26 mouse cellular contexts compared by ENCODE assay signal in genomic region chr6:42376504-42377019, GRCm38 (mm10). TPM values are rescaled to one million over a fixed set of nuclear protein-coding genes. Genes with fewer than 3 reads are reported as not detected.
DNase-seq lines count a peak whose midpoint lies in the region; ATAC-seq and TF ChIP-seq lines count a peak whose summit lies in the region.
"Had no signal": no experiment of that assay in that cellular context is flagged by ENCODE, and none has a peak within 500 bp of the region (broad histone marks: within the 10 kb centered on the region; RNA-seq: fewer than 3 reads in every experiment).

No protein-coding gene starts in this region.

- H3K79me2 ChIP-seq in heart, adult 2 months (replicated peaks; ENCODE audit: control insufficient read depth, insufficient read depth, low read length), result no peaks in the 10 kb centered on the region

- no peak for ATAC-seq in kidney, embryonic 16.5 days (ENCODE audit: low FRiP score, low TSS enrichment)
- peak; percentile 35 for ATAC-seq in CD4-positive, CD25-positive, alpha-beta regulatory T cell, adult 4 months
- peak; percentile 24 for ATAC-seq in common myeloid progenitor, adult 5-6 weeks (replicated peaks; ENCODE audit: low read depth, poor library complexity, severe bottlenecking)
- ATAC-seq in forebrain, postnatal 0 days, result no peak
- ATAC-seq: forebrain, embryonic 15.5 days; intestine, postnatal 0 days; liver, embryonic 12.5 days had no signal

- no peak for DNase-seq in heart, adult 2 months
- no peak for DNase-seq in heart, adult 18-20 months
- no peak for DNase-seq in kidney, adult 9 months
- DNase-seq in right cerebral cortex, postnatal 4 days, result no peak
- DNase-seq in forebrain, postnatal 0 days, result no peak
- DNase-seq: cerebellum, adult 11 months; cerebellum, postnatal 14 days; gastrocnemius, adult 2 months; kidney, postnatal 25 days; spleen, adult 18-20 months; thymus, postnatal 14 days had no signal

- no peak for TF ChIP-seq EP300 in heart, adult 2 months (IDR thresholded peaks at IDR 0.05; ENCODE audit: insufficient read depth, low read depth, low read length)

- H3K27me3 ChIP-seq in heart, adult 2 months (ENCODE audit: control insufficient read depth, insufficient read depth, low read length), result no peaks in the 10 kb centered on the region
- H3K27me3 ChIP-seq in kidney, embryonic 16.5 days (ENCODE audit: insufficient read depth, low read length), result no peaks in the 10 kb centered on the region
- no peaks in the 10 kb centered on the region for H3K27me3 ChIP-seq in forebrain, postnatal 0 days (ENCODE audit: insufficient read depth, low read length)
- H3K27me3 ChIP-seq: lung, embryonic 15.5 days; stomach, embryonic 15.5 days had no signal

- no peak overlapping the region for H3K4me2 ChIP-seq in kidney, embryonic 16.5 days (replicated peaks; ENCODE audit: low read depth, low read length)
- no peak overlapping the region for H3K4me2 ChIP-seq in forebrain, postnatal 0 days (ENCODE audit: low read depth)
- H3K4me2 ChIP-seq: forebrain, embryonic 15.5 days; hindbrain, embryonic 14.5 days; liver, embryonic 12.5 days; lung, embryonic 15.5 days; midbrain, embryonic 12.5 days; neural tube, embryonic 15.5 days; stomach, embryonic 15.5 days had no signal

- no peaks in the 10 kb centered on the region for H3K9me3 ChIP-seq in kidney, embryonic 16.5 days (ENCODE audit: low read length)
- no peaks in the 10 kb centered on the region for H3K9me3 ChIP-seq in forebrain, postnatal 0 days (ENCODE audit: low read length)
- H3K9me3 ChIP-seq: forebrain, embryonic 15.5 days; limb, embryonic 10.5 days; liver, embryonic 12.5 days; lung, embryonic 15.5 days; midbrain, embryonic 12.5 days; neural tube, embryonic 15.5 days; stomach, embryonic 15.5 days had no signal

- H3K4me1 ChIP-seq in heart, adult 2 months (ENCODE audit: control insufficient read depth, insufficient read depth, low read length), result peaks cover 15% of the 10 kb centered on the region
- H3K4me1 ChIP-seq in kidney, embryonic 16.5 days (ENCODE audit: insufficient read depth, low read length), result peaks cover 24% of the 10 kb centered on the region
- H3K4me1 ChIP-seq in forebrain, postnatal 0 days (ENCODE audit: insufficient read depth), result 0 out of 2 replicates have a peak, but pooled peaks cover 7% of the 10 kb centered on the region

- intact Hi-C loops in heart, adult 2 months (cut with DNase I), result loop anchor here (5.0 kb wide), 1 partner anchor 149 kb away; no protein-coding TSS in a partner anchor

- no peak for TF ChIP-seq POLR2A in heart, adult 2 months (IDR thresholded peaks at IDR 0.05; ENCODE audit: insufficient read depth, low read depth, low read length)

- no peak overlapping the region for H3K9ac ChIP-seq in heart, adult 2 months (ENCODE audit: low read depth, low read length)
- no peak overlapping the region for H3K9ac ChIP-seq in kidney, embryonic 16.5 days (replicated peaks; ENCODE audit: low read length)
- H3K9ac ChIP-seq in forebrain, postnatal 0 days, result no peak overlapping the region
- H3K9ac ChIP-seq: forebrain, embryonic 15.5 days; hindbrain, embryonic 14.5 days; liver, embryonic 12.5 days; lung, embryonic 15.5 days; midbrain, embryonic 12.5 days; neural tube, embryonic 15.5 days; stomach, embryonic 15.5 days had no signal

- no peak for TF ChIP-seq CTCF in heart, adult 2 months (IDR thresholded peaks at IDR 0.05)
- no peak for TF ChIP-seq CTCF in forebrain, postnatal 0 days (IDR thresholded peaks at IDR 0.05; ENCODE audit: low read depth)

- peak overlapping the region; percentile 49 for H3K27ac ChIP-seq in heart, adult 2 months
- H3K27ac ChIP-seq in kidney, embryonic 16.5 days (ENCODE audit: low read length), result peak overlapping the region; percentile 30; the same call in 1 of the 2 replicates
- H3K27ac ChIP-seq in forebrain, postnatal 0 days (ENCODE audit: low read depth, low read length), result no peak overlapping the region
- H3K27ac ChIP-seq: forebrain, embryonic 15.5 days; hindbrain, embryonic 14.5 days; left cerebral cortex, adult 2 months; limb, embryonic 10.5 days; liver, embryonic 12.5 days; lung, embryonic 15.5 days; midbrain, embryonic 12.5 days; neural tube, embryonic 15.5 days; stomach, embryonic 15.5 days had no signal

- H3K36me3 ChIP-seq in heart, adult 2 months (ENCODE audit: control insufficient read depth, insufficient read depth, low read length), result peaks cover 4% of the 10 kb centered on the region; the same call in 1 of the 2 replicates
- H3K36me3 ChIP-seq in kidney, embryonic 16.5 days (ENCODE audit: insufficient read depth, low read length), result no peaks in the 10 kb centered on the region
- no peaks in the 10 kb centered on the region for H3K36me3 ChIP-seq in forebrain, postnatal 0 days (ENCODE audit: insufficient read depth)
- H3K36me3 ChIP-seq: forebrain, embryonic 15.5 days; limb, embryonic 10.5 days; liver, embryonic 12.5 days; lung, embryonic 15.5 days; midbrain, embryonic 12.5 days; neural tube, embryonic 15.5 days; stomach, embryonic 15.5 days had no signal

- 76% methylated on average over 6 of the region's 6 CpGs for WGBS in heart, adult 2 months
- 63% methylated on average over 6 of the region's 6 CpGs for WGBS in kidney, embryonic 16.5 days
- 88% methylated on average over 6 of the region's 6 CpGs for WGBS in forebrain, postnatal 0 days

- H3K4me3 ChIP-seq in heart, adult 2 months, result no peak overlapping the region
- no peak overlapping the region for H3K4me3 ChIP-seq in kidney, embryonic 16.5 days (ENCODE audit: low read length)
- H3K4me3 ChIP-seq in forebrain, postnatal 0 days (ENCODE audit: low read depth, low read length), result no peak overlapping the region
- H3K4me3 ChIP-seq: erythroblast, embryonic 14.5 days; forebrain, embryonic 15.5 days; gastrocnemius, adult 2 months; left cerebral cortex, adult 2 months; limb, embryonic 10.5 days; liver, embryonic 12.5 days; lung, embryonic 15.5 days; midbrain, embryonic 12.5 days; neural tube, embryonic 15.5 days; stomach, embryonic 15.5 days had no signal

RNA-seq across cellular contexts. Expression of gene Epha1, which starts 3.5 kb away (rescaled TPM):
- total RNA-seq in heart, adult 2 months (2021), result under 1 TPM; 0.14 to 0.16 TPM
- polyA plus RNA-seq in heart, adult 2 months (2012; rRNA removed), result 0.50 and 0.94 TPM in 2 replicates
- under 1 TPM; 0.20 to 0.26 TPM for total RNA-seq in heart, adult 18-20 months (2021)
- polyA plus RNA-seq in kidney, embryonic 16.5 days (2015; fragmentation: Nextera tagmentation; extraction: Ambion mirVana), result 8.2 and 8.6 TPM in 2 replicates
- 1 to 10 TPM in 1 of 2 experiments, under 1 TPM in 1; 0.98 to 1.2 TPM for polyA plus RNA-seq in CD4-positive, CD25-positive, alpha-beta regulatory T cell, adult 4 months (2017; shearing (Covaris generic))
- 1.8 TPM in 1 of 2 replicates, not detected in the other for total RNA-seq in common myeloid progenitor, adult 5-6 weeks (2017)
- total RNA-seq in forebrain, postnatal 0 days (2014; rRNA removed), result 0.62 and 0.86 TPM in 2 replicates
- 0.20 and 0.67 TPM in 2 replicates for polyA plus RNA-seq in forebrain, postnatal 0 days (2015; fragmentation: Nextera tagmentation; extraction: Ambion mirVana)

RNA-seq across cellular contexts. Expression of gene Tas2r143, which starts 23.5 kb away (rescaled TPM):
- total RNA-seq in heart, adult 2 months (2021), result not detected
- polyA plus RNA-seq in heart, adult 2 months (2012; rRNA removed), result 0.20 and 0.29 TPM in 2 replicates
- total RNA-seq in heart, adult 18-20 months (2021), result not detected
- not detected in 2 replicates for polyA plus RNA-seq in kidney, embryonic 16.5 days (2015; fragmentation: Nextera tagmentation; extraction: Ambion mirVana)
- polyA plus RNA-seq in CD4-positive, CD25-positive, alpha-beta regulatory T cell, adult 4 months (2017; shearing (Covaris generic)), result not detected
- not detected in 2 replicates for total RNA-seq in common myeloid progenitor, adult 5-6 weeks (2017)
- not detected in 2 replicates for total RNA-seq in forebrain, postnatal 0 days (2014; rRNA removed)
- polyA plus RNA-seq in forebrain, postnatal 0 days (2015; fragmentation: Nextera tagmentation; extraction: Ambion mirVana), result not detected in 2 replicates
- total RNA-seq: gastrocnemius, adult 2 months; left cerebral cortex, adult 2 months had no signal
- polyA plus RNA-seq: erythroblast, embryonic 14.5 days; forebrain, embryonic 15.5 days; hindbrain, embryonic 14.5 days; intestine, postnatal 0 days; limb, embryonic 10.5 days; liver, embryonic 12.5 days; lung, embryonic 15.5 days; midbrain, embryonic 12.5 days; neural tube, embryonic 15.5 days; stomach, embryonic 15.5 days had no signal

RNA-seq across cellular contexts. Expression of gene Zyx, which starts 27.1 kb away (rescaled TPM):
- total RNA-seq in heart, adult 2 months (2021), result 10 to 100 TPM; 45.8 to 60.2 TPM
- 77.7 and 110 TPM in 2 replicates for polyA plus RNA-seq in heart, adult 2 months (2012; rRNA removed)
- 10 to 100 TPM; 50.2 to 51.8 TPM for total RNA-seq in heart, adult 18-20 months (2021)
- 115 and 130 TPM in 2 replicates for polyA plus RNA-seq in kidney, embryonic 16.5 days (2015; fragmentation: Nextera tagmentation; extraction: Ambion mirVana)
- 10 to 100 TPM; 37.2 to 50.6 TPM for polyA plus RNA-seq in CD4-positive, CD25-positive, alpha-beta regulatory T cell, adult 4 months (2017; shearing (Covaris generic))
- total RNA-seq in common myeloid progenitor, adult 5-6 weeks (2017), result 34.5 and 48.0 TPM in 2 replicates
- total RNA-seq in forebrain, postnatal 0 days (2014; rRNA removed), result 30.5 and 35.6 TPM in 2 replicates
- polyA plus RNA-seq in forebrain, postnatal 0 days (2015; fragmentation: Nextera tagmentation; extraction: Ambion mirVana), result 43.5 and 51.6 TPM in 2 replicates

RNA-seq across cellular contexts. Expression of gene Tas2r135, which starts 28.7 kb away (rescaled TPM):
- under 1 TPM in 1 of 2 experiments, not detected in 1; 0.27 TPM for total RNA-seq in heart, adult 2 months (2021)
- not detected in 2 replicates for polyA plus RNA-seq in heart, adult 2 months (2012; rRNA removed)
- total RNA-seq in heart, adult 18-20 months (2021), result not detected
- not detected in 2 replicates for polyA plus RNA-seq in kidney, embryonic 16.5 days (2015; fragmentation: Nextera tagmentation; extraction: Ambion mirVana)
- not detected for polyA plus RNA-seq in CD4-positive, CD25-positive, alpha-beta regulatory T cell, adult 4 months (2017; shearing (Covaris generic))
- total RNA-seq in common myeloid progenitor, adult 5-6 weeks (2017), result not detected in 2 replicates
- total RNA-seq in forebrain, postnatal 0 days (2014; rRNA removed), result 0.77 TPM in 1 of 2 replicates, not detected in the other
- polyA plus RNA-seq in forebrain, postnatal 0 days (2015; fragmentation: Nextera tagmentation; extraction: Ambion mirVana), result not detected in 2 replicates
- total RNA-seq: gastrocnemius, adult 2 months; granulocyte monocyte progenitor cell, adult 5-6 weeks; left cerebral cortex, adult 2 months had no signal
- polyA plus RNA-seq: erythroblast, embryonic 14.5 days; forebrain, embryonic 15.5 days; hindbrain, embryonic 14.5 days; intestine, postnatal 0 days; limb, embryonic 10.5 days; liver, embryonic 12.5 days; lung, embryonic 15.5 days; midbrain, embryonic 12.5 days; neural tube, embryonic 15.5 days; stomach, embryonic 15.5 days had no signal

RNA-seq across cellular contexts. Expression of gene Fam131b, which starts 52.1 kb away (rescaled TPM):
- total RNA-seq in heart, adult 2 months (2021), result under 1 TPM; 0.60 to 0.61 TPM
- 0.82 and 0.88 TPM in 2 replicates for polyA plus RNA-seq in heart, adult 2 months (2012; rRNA removed)
- total RNA-seq in heart, adult 18-20 months (2021), result under 1 TPM; 0.35 to 0.44 TPM
- 0.11 and 0.13 TPM in 2 replicates for polyA plus RNA-seq in kidney, embryonic 16.5 days (2015; fragmentation: Nextera tagmentation; extraction: Ambion mirVana)
- not detected for polyA plus RNA-seq in CD4-positive, CD25-positive, alpha-beta regulatory T cell, adult 4 months (2017; shearing (Covaris generic))
- total RNA-seq in common myeloid progenitor, adult 5-6 weeks (2017), result not detected in 2 replicates
- 59.2 and 72.2 TPM in 2 replicates for total RNA-seq in forebrain, postnatal 0 days (2014; rRNA removed)
- polyA plus RNA-seq in forebrain, postnatal 0 days (2015; fragmentation: Nextera tagmentation; extraction: Ambion mirVana), result 5.3 and 5.6 TPM in 2 replicates
- total RNA-seq: granulocyte monocyte progenitor cell, adult 5-6 weeks had no signal
- polyA plus RNA-seq: erythroblast, embryonic 14.5 days; liver, embryonic 12.5 days had no signal

Comparison
In these comparisons a context has a peak if more than half of its experiments do, and no peak if none do; other contexts are left out.
1. ATAC-seq: peak in CD4-positive, CD25-positive, alpha-beta regulatory T cell, adult 4 months (single experiment) and common myeloid progenitor, adult 5-6 weeks (single experiment); none in kidney, embryonic 16.5 days (single experiment) and forebrain, postnatal 0 days (single experiment).